Mouse (Mus musculus) megakaryocyte progenitor cell, adult 5-6 weeks (primary cell): ENCODE measurements around the gene Selenop. TPM values are rescaled to one million over a fixed set of nuclear protein-coding genes. Genes with fewer than 3 reads are reported as not detected.

ENCODE experiments used
- total RNA-seq, 2 experiments: library from RNA; stranded (forward) in 1 of 2; stranded (reverse) in 1 of 2; fragments of 157-497, 149-512 nt in 1 of 2; fragments of 200-1000 nt in 1 of 2; gene quantifications; 2 replicates each; pipeline versions ENCODE4 v1.2.3 to v1.2.4; 2015 to 2017

Gene Selenop
- total RNA-seq, 2 experiments from 2014 or later, result 56.5 to 110 TPM

Other genes starting within 250 kb of the Selenop start
- not detected in 2 replicates for gene Ccdc152, start 35.0 kb downstream of the Selenop start, total RNA-seq (2015)
- not detected in 2 replicates for gene Ccdc152, start 35.0 kb downstream of the Selenop start, total RNA-seq (2017)